Mouse (Mus musculus) frontal cortex, postnatal 25 days (tissue): Measurements from ENCODE around the gene Pex6.

Experiments used
- DNase-seq, 2 experiments: peaks; one replicate each; pipeline ENCODE4 v3.0.0; 2022; ENCODE audit warnings: low spot score in 2 of 2

Gene Pex6

DNA sequence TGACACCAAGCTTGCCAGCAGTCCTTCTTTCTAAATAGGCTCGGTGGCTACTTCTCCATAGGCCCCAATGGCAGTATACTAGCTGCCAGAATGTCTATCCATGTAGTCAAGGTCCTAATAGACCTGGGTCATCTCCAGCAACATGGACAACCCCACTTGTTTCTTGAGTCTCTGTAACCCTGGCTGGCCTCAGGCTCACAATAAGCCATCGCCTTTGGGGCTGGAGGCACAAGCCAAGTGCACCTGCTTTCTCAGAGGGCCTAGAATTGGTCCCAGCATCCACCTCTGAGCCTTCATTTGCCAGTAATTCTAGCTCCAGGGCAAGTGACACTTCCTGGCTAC is 62.8 kb downstream of the Pex6 start:
- DNase-seq: no peak

DNA sequence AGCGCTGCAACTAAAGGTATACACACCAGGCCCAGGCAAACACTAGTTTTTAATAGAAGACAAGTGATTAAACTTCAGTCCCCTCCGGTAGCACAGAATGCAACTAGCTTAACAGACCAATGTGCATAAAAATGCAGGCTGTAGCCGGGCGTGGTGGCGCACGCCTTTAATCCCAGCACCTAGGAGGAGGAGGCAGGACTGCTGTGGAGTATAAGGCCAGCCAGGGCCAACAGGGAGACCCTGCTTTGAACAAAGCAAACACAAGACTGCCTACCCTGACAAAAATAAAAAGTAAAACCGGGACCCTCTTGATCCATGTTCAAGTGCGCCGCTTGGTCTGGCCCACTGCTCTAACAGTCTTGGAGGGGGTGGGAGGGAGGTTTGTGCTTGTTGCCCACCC is 63.8 kb downstream of the Pex6 start:
- no peak for DNase-seq
